8 mouse cellular contexts compared by ENCODE assay signal in the genomic region with DNA sequence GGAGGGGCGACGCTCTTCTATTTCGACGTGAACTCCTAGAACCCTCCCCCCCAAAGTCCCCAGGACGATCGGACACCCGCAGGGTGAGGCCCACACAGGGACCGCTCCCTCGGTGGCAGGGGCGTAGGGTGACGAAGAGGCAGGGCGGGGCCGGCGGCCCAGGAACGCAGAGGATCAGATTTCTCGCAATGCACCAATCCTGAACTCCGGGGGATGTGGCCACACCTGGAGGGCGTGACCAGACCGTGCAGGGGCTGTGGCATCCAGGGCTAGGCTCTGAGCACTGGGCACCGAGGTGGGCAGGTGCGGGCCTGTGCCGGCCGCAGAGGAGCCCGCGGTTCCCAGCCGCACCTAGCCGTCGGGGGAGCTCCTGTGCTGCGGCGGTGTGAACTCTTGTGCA. TPM values are rescaled to one million over a fixed set of nuclear protein-coding genes. Genes with fewer than 3 reads are reported as not detected.
A peak's percentile ranks its signal among the peaks of the same experiment; 100 is the strongest.
DNase-seq lines count a peak whose midpoint lies in the region; ATAC-seq and TF ChIP-seq lines count a peak whose summit lies in the region.

Gene Irf6, plus strand, starts transcription at position 240 of the 400 bp plus-strand sequence.

- H3K4me2 ChIP-seq in embryonic facial prominence, embryonic 14.5 days (ENCODE audit: low read depth, low read length): peak within 1 kb of the TSS; percentile 58
- H3K4me2 ChIP-seq in stomach, postnatal 0 days (replicated peaks; ENCODE audit: low read depth): peak within 1 kb of the TSS; percentile 60

- no peak within 1 kb of the TSS; the same call in 1 of the 2 replicates for H3K27ac ChIP-seq in embryonic facial prominence, embryonic 14.5 days (replicated peaks; ENCODE audit: low read depth, low read length)
- peak within 1 kb of the TSS; percentile 89 for H3K27ac ChIP-seq in stomach, postnatal 0 days (replicated peaks)

- no peak for TF ChIP-seq EP300 in stomach, postnatal 0 days (optimal IDR thresholded peaks at IDR 0.05)

- peak within 1 kb of the TSS; percentile 43 for H3K4me3 ChIP-seq in embryonic facial prominence, embryonic 14.5 days (ENCODE audit: low read depth, low read length)
- peak within 1 kb of the TSS; percentile 53 for H3K4me3 ChIP-seq in stomach, postnatal 0 days (ENCODE audit: low read depth, low read length)

- peak; percentile 93 for ATAC-seq in embryonic facial prominence, embryonic 14.5 days (ENCODE audit: low read depth)
- ATAC-seq in megakaryocyte-erythroid progenitor cell, adult 5-6 weeks (replicated peaks; ENCODE audit: low FRiP score, low TSS enrichment, poor library complexity, severe bottlenecking): peak; percentile 95
- peak; percentile 97 for ATAC-seq in stomach, postnatal 0 days (ENCODE audit: low FRiP score, low TSS enrichment)
- no peak for ATAC-seq in cerebellum, adult (ENCODE audit: insufficient number of reproducible peaks, low FRiP score, low TSS enrichment)

- H3K36me3 ChIP-seq in embryonic facial prominence, embryonic 14.5 days (ENCODE audit: control insufficient read depth, insufficient read depth, low read length): no peaks in the 10 kb centered on the region
- H3K36me3 ChIP-seq in stomach, postnatal 0 days (ENCODE audit: control insufficient read depth, insufficient read depth, low read length): no peaks in the 10 kb centered on the region

- 0 out of 2 replicates have a peak, but pooled peaks have one; percentile 4 for TF ChIP-seq CTCF in stomach, postnatal 0 days (IDR thresholded peaks at IDR 0.05; ENCODE audit: low read depth)

- peak within 1 kb of the TSS; percentile 51 for H3K9ac ChIP-seq in embryonic facial prominence, embryonic 14.5 days (ENCODE audit: low read depth, low read length)
- H3K9ac ChIP-seq in stomach, postnatal 0 days (ENCODE audit: low read length): peak within 1 kb of the TSS; percentile 68

- peaks cover 26% of the 10 kb centered on the region for H3K4me1 ChIP-seq in embryonic facial prominence, embryonic 14.5 days (ENCODE audit: control insufficient read depth, insufficient read depth, low read length)
- H3K4me1 ChIP-seq in stomach, postnatal 0 days (replicated peaks; ENCODE audit: control insufficient read depth, insufficient read depth): no peaks in the 10 kb centered on the region; the same call in none of the 2 replicates

- under 1% methylated on average over 27 of the region's 30 CpGs for WGBS in embryonic facial prominence, embryonic 14.5 days
- 1% methylated on average over 27 of the region's 30 CpGs for WGBS in stomach, postnatal 0 days

- DNase-seq in R1 (ENCODE audit: low read depth, low spot score): peak; percentile 87
- peak; percentile 93 for DNase-seq in embryonic facial prominence, embryonic 14.5 days (ENCODE audit: low spot score)
- DNase-seq in heart, postnatal 25 days (ENCODE audit: low spot score): peak; percentile 40
- DNase-seq in kidney, postnatal 4 days: peak; percentile 81 to 89
- DNase-seq in stomach, postnatal 0 days (ENCODE audit: low spot score): peak; percentile 94
- no peak for DNase-seq in MN1 (ENCODE audit: low spot score)

- no peaks in the 10 kb centered on the region for H3K9me3 ChIP-seq in embryonic facial prominence, embryonic 14.5 days (ENCODE audit: control insufficient read depth, low read length)
- H3K9me3 ChIP-seq in stomach, postnatal 0 days (ENCODE audit: control insufficient read depth, low read length): no peaks in the 10 kb centered on the region

- peaks cover 24% of the 10 kb centered on the region for H3K27me3 ChIP-seq in embryonic facial prominence, embryonic 14.5 days (replicated peaks; ENCODE audit: control insufficient read depth, insufficient read depth, low read length)
- no peaks in the 10 kb centered on the region for H3K27me3 ChIP-seq in stomach, postnatal 0 days (ENCODE audit: control insufficient read depth, insufficient read depth, low read length)

- intact Hi-C loops in heart, postnatal 25 days (cut with DNase I): no loop called here

RNA-seq across cellular contexts. Expression of gene Irf6, which starts in this region (rescaled TPM):
- 33.9 and 41.6 TPM in 2 replicates for polyA plus RNA-seq in embryonic facial prominence, embryonic 14.5 days (2014; fragmentation: Nextera tagmentation; extraction: Ambion mirVana)
- total RNA-seq in heart, postnatal 25 days (2021): 1 to 10 TPM; 2.4 to 3.5 TPM
- 1.0 TPM in 1 of 2 replicates, not detected in the other for total RNA-seq in megakaryocyte-erythroid progenitor cell, adult 5-6 weeks (2014; fragmentation: Nextera tagmentation)
- 0.19 and 0.50 TPM in 2 replicates for total RNA-seq in megakaryocyte-erythroid progenitor cell, adult 5-6 weeks (2017)
- polyA plus RNA-seq in stomach, postnatal 0 days (2015; fragmentation: Nextera tagmentation; extraction: Ambion mirVana): 40.7 and 45.0 TPM in 2 replicates
